Mouse (Mus musculus): ENCODE measurements around the gene Zfp280c.

Zfp280c gene

DNA sequence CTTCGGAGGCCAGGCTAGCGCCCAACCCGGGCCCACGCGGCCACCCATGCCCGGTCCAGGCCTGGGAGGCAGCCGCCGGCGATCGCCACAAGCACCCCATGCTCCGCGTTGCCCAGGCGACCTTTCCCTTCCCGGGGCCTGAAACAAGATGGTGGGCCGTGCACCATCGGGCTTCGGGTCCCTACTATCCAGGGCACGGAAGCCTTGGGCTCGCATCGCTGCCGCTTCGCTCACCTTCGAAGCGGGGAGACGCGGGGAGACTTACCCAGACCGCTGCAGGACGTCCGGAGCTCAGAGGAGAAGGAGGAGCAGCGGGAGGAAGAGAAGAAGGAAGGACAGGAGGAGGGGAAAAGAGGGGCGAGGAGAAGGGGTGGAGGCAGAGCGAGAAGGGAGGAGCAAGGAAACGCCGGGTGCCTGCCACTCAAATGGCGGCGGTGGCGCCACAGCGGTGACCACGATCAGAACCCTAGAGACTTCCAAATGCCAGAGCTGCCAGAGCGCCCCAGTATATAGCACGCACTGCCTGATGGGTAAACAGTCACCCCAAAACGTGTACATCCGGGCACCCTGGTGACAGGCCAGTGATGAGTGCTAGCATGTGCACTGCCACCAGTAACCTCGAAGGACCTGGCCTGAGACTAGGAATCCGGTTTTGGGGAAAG lies at the start of gene Zfp280c:
Gene Zfp280c, minus strand, starts transcription at position 406 of the 662 bp plus-strand sequence.
- DNase-seq (ENCODE audit: low read depth, low spot score) = peak; percentile 42

DNA sequence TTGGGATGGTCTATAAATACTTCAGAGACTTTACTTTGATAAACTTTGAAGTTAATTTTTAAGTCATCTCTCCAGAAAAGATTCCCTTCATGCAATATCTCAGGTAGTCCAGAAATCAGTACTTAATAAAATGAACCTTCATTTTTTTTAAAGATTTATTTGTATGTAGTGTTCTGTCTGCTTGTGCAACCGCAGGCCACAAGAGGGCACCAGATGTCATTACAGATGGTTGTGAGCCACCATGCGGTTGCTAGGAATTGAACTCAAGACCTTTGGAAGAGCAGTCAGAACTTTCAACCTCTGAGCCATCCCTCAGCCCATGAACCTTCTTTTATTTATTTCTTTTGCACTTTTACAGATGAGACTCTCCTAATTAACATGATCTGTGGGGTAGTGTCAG lies 42.7 kb upstream of the Zfp280c start:
- no peak for DNase-seq (ENCODE audit: low read depth, low spot score)

DNA sequence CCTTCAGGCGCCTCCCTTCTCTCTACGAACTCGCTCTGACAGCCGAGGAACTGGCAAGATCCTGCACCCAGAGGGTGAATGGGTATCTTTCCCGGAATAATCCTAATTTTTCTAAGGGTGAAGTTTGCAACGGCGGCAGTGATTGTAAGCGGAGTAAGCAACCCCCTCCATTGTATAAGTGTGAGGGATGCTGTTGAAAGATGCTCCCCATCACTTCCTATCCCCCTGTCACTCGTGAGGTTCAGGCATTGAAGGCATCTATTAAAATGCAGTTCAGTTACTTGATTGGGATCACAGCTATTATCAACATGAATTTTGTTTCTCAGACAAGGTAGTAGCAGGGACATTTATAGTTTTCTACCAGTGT lies 29.7 kb upstream of the Zfp280c start:
- no peak for DNase-seq (ENCODE audit: low read depth, low spot score)

DNA sequence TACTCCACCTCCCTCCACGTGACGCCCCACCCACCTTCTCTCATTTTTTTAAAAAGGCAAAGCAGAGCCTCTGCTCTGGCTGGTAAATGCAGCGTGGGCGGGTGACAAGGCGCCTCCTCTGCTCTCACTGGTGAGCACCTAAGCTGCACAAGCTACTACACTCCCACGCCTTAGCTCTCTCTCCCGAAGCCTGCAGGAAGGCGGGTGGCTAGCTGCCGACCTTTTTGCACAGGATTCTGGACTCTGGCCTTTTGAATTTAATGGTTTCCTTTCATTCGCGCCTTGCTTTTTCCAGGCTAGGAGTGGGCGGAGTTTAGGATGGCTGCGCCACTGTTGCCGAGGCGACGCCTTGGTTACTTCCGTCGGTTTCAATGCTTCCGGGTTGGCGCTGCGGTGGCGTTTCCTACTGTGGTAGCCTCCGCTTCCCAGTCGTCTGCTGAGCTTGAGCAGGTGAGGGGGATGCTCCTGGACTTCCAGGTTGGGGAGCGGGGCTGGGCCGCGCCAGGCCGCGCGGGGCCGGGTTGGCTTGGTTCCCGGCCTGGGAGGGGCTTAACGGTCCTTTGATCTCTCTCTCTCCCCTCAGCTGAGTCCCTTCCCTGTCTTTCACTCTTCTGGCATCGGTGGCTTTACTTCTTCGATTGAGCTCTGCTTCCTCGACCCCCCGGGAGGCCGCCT lies 29.2 kb upstream of the Zfp280c start, which contains the start of gene Slc25a14:
Gene Slc25a14, plus strand, starts transcription at position 35 of the 675 bp plus-strand sequence.
- DNase-seq (ENCODE audit: low read depth, low spot score) = peak; percentile 29

DNA sequence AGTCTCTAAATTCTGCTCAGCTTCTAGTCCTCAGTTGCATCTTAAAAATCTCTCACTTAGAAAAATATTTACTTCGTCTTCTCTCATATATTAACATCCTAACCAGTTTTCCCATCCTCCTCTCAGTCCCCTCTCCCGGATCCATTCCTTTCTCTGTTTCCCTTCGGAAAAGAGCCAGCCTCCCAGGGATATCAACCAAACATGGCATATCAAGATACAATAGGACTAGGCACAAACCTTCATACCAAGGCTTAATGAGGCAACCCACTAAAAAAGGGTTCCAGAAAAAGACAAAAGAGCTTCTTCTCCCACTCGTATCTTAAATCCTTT lies 28.7 kb upstream of the Zfp280c start:
- no peak for DNase-seq (ENCODE audit: low read depth, low spot score)

DNA sequence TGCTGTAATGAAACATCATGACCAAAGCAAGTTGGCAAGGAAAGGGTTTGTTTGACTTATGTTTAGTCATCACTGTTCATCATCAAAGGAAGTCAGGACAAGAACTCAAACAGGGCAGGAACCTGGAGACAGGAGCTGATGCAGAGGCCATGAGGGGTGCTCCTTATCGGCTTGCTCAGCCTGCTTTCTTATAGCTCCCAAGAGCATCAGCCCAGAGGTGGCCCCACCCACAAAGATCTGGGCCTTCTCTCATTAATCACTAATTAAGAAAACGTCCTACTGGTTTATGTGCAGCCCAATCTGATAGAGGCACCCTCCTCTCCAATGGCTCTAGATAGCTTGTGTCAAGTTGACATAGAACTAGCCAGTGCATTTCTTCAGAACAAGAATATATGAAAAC lies 10.6 kb upstream of the Zfp280c start:
- DNase-seq (ENCODE audit: low read depth, low spot score) = no peak

DNA sequence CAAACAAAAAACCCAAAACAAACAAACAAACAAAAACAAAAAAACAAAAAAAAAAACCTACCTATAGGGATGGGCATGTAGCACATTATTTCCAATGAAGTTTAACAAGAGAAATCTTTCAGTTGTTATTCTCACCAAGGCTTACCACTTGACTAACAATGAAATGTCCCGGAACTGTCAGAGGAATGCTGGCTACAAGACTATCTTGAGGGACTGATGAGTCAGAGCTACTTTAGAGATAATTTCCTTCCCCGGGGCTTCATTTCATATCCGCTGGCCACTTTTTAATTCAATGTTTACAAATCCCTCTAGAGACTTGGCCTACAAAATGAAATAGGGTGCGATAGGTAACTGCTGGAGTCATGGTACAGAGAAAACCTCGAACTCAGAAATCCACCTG lies 2.6 kb upstream of the Zfp280c start:
- no peak for DNase-seq (ENCODE audit: low read depth, low spot score)

DNA sequence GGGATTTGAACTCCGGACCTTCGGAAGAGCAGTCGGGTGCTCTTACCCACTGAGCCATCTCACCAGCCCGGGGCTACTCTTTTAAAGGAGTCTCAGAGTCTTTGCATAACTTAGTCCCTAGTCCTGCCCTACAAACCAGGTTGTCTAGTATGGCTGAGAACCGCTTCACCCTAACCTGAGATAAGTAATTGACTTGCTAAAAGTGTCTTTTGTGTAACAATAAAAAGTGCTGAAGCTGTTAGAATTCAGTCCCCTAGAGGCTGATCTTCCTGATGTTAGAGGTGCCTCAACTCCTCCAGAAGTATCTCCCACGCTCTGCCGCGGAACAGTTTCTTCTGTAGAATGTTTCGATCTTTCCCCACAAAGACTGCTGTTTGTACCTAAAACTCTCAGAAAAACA lies 1.7 kb upstream of the Zfp280c start:
- no peak for DNase-seq (ENCODE audit: low read depth, low spot score)

DNA sequence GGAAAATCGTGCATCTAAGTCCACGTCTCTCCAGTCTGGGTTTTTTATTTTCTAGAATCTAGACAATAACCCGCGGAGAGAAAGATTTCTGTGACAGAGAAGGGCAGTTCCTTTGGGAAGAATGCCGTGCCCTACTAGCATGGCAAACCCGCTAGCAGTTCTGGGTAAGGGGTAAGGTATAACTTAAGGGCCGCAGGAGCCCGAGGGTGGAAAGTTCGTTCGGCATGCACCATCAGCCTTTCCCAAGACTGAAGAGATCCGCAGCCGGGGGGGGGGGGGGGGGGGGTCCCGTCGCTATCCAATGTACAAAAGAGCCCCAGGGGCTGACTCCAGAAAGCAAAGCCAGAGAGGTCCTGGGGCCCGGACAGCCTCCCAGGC lies 594 bp downstream of the Zfp280c start:
- no peak for DNase-seq (ENCODE audit: low read depth, low spot score)

DNA sequence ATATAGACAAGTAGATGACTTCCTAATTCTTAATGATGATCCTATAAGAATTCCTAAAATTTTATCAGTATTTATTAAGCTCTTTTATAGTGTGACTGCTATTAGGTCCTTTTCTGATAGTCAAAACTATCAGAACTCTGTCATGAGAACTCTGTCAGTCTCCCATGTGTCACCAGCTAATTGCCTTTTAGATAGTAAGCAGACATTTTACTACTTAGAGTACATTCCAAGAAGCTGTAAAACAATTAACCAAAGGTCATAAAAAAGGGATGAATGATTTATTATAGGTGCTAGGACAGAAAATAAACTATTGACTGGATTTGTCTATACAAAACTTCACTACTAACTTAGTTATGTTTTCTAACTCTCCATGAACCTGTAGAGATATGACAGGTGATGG lies 11.0 kb downstream of the Zfp280c start:
- DNase-seq (ENCODE audit: low read depth, low spot score) = no peak

DNA sequence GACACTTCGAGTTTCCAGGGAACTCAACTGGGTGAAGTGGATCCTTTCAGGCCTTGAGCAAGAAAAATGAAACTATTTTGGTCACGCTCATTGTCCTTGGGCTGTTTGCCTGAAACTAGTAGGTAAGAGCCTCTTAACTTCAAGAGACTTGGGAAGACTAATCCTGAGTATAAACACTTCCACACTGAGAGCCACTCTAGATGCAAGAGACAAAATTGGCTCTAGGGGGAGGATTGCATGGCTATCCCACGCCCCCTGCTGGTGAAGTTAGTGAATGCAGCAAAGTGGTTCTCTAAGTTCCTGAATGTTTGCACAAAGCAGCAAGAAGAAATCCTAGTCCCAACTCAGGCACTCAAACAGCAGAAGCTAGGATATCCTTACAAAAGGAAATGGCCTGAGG lies 62.1 kb downstream of the Zfp280c start:
- peak; percentile 40 for DNase-seq (ENCODE audit: low read depth, low spot score)

DNA sequence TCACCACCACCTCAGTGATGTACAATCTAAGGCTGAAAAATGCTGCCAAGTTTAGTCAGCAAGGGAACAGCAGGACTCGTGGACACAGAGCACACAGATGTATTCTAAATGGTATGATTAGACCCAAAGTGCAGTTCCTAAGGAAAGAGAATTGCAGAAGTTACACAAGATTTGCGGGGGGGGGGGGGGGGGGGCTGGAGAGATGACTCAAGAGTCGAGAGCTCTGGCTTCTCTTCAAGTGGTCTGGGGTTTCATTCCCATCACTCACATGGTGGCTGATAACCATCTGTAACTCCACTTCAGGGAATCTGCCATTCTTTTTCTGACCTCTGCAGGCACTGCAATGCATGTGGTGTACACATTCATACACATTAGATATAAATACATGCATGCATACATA lies 67.9 kb downstream of the Zfp280c start:
- no peak for DNase-seq (ENCODE audit: low read depth, low spot score)

DNA sequence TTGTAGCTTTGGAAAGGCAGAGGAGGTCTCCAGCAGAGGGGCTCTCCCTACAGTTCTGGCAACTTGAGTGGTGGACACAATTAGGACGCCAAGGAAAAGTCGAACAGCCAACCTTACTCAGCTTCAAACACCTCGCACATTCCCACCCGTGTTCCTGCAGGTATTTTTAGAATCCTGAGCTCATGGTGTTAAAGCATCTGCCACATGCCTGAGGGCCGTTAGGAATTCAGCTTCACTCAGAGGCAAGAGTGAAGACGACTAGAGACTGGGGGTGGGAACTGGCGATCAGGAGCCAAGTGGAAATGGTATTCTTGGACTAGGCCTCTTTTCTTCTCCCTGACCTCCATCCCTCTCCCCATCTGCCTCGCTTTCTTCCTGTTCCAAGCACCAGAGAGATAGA lies 68.4 kb downstream of the Zfp280c start:
- DNase-seq (ENCODE audit: low read depth, low spot score) = no peak

DNA sequence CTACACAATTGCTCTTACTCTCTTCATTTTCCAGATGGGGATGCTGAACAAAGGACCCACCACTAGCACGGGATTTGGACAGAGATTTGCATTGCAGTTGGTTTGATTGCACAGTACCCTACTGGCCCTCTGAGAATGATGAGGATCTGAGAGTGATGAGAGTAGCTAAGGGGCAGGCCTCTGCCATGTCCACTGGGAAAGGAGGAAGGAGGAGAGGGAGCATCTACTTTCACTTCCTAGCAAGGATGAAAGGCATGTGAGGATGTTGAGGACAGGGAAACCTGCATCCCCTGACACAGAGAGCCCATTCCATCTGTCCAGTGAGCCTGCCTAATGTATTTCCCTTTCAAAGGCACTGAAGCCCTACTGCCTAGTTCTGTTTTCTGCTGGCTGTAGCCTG lies 69.0 kb downstream of the Zfp280c start:
- DNase-seq (ENCODE audit: low read depth, low spot score) = no peak

DNA sequence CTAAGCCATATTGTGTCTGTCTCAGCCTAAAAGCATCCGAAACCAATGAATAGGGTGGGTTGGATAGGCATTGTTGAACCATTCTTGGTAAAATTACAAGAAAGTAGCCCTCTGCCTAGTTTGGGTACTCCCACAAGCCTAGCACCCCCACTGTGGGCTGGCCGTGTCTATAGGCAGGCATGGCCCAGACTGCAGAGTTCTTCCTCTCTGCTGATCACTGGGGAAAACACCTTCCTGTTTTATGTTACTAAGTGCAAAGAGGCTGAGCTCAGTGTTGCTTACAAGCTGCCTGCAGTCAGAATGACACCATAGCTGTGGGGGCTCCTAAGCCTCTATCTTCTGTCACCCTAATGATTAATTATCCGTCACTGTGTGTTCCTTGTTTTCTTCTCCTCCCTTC lies 70.8 kb downstream of the Zfp280c start:
- no peak for DNase-seq (ENCODE audit: low read depth, low spot score)

DNA sequence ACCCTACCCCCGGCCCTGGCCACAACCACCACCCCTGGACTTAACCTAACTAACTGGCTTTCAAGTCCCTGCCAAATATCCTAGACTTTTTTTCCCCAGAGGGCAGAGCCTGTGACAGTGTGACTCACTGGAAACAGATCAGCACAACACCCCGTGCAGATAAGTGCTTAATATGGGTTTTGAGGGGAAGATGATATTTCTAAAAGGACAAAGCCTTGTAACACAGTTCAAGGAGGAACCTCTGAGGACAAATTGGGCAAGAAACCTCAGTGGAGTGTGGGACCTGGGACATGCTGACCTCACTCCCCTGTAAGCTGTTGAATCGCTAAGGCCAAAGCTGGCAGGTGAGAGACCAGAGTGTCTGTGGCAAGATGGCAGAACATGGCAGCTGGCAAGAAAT lies 72.7 kb downstream of the Zfp280c start:
- DNase-seq (ENCODE audit: low read depth, low spot score) = no peak

DNA sequence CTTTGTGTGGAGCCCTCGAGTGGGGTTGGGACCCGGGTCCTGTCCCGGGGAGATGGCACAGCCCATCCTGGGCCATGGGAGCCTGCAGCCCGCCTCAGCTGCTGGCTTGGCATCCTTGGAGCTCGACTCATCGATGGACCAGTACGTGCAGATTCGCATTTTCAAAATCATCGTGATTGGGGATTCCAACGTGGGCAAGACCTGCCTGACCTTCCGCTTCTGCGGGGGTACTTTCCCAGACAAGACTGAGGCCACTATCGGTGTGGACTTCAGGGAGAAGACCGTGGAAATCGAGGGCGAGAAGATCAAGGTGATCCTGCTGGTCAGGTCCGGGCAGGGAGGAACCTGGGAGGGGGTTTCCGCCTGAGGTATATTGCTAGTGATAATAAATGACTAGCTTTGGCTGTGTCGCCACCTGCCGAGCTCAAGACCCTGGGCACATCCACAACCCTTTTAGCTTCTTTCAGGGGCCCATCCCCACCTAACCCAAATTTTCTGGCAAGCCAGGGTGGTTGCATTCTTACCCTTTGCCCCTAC lies 74.7 kb downstream of the Zfp280c start:
- no peak for DNase-seq (ENCODE audit: low read depth, low spot score)

DNA sequence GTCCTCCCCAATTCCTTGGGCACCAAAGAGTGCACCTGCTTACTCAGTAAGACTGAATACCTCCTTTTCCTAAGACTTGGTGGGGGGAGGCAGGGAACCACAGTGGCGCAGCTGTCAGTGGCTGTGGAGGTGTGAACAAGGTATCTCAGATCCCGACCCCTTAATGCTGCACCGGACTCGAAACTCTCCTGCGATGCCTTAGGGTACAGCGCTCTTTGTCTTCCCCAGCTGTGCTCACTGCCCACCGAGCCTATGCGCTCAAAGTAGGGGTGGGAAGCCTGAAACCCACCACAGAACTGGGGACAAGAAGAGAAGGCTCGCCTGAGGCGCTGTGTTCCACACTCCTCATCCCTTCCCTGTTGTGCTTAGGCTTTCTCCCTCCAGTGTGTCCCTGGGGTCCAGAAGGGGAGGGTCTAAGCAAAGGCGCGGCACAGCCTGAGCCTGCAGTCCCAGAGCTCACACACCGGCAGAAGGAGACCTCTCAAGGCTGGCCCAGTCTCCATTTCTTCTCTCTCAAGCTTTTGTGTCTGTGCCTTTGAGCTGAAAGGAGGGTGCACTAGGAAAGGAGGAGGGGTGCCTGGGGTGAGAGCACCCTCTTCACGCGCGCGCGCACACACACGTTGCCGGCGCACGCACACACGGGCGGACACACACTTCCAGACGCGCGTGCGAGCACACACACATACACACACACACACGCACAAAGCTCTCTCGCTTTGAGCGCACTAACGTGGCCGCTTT lies 75.3 kb downstream of the Zfp280c start, which contains the start of gene Rab33a:
Gene Rab33a, plus strand, starts transcription at position 478 of the 741 bp plus-strand sequence.
- DNase-seq (ENCODE audit: low read depth, low spot score) = no peak

DNA sequence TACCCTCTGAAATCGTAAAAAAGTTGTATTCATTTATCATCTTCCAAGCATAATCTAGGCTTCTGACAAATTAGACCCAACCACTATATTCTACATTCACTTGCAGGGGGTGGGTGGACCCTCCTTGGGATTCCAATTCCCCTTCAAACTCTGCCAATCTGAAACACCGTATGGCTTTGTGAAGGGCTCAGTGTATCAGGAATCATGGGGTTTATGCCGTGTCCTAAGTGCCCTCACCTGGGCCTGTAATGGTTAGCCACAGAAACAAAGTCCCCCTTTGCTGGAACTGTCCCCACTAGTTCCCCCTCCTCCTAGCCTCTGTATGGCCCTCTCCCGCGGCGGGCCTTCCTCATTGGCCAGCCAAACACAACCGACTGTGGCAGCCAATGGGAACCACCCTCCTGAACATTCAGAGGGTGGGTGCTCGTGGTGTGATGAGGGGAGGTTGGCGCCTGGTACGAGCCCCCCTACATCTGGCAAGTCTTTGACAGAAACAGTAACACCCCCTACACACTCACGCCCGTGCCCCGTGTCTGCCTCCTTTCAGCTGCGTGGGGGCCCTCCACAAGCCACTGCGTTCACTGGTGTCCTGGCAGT lies 76.0 kb downstream of the Zfp280c start:
- DNase-seq (ENCODE audit: low read depth, low spot score) = no peak

DNA sequence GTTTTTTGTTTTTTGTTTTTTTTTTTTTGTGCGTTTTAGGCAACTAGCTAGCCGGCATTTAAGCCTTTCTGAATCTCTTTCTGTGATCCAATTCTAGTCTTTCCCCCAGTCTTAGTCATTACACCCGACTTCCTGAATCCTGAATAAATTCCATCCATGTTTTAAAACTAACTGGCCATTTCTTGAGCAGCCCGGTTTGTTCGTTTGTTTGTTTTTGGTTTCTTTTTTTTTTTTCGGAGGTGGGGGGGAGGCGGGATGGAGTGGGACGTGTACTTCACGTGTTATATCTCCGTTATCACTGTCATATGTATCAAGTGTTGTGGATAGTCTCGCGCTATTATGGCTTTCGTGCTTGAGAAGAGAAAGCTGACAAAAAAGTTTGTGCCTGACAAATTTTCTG lies 80.5 kb downstream of the Zfp280c start:
- DNase-seq (ENCODE audit: low read depth, low spot score) = no peak

DNA sequence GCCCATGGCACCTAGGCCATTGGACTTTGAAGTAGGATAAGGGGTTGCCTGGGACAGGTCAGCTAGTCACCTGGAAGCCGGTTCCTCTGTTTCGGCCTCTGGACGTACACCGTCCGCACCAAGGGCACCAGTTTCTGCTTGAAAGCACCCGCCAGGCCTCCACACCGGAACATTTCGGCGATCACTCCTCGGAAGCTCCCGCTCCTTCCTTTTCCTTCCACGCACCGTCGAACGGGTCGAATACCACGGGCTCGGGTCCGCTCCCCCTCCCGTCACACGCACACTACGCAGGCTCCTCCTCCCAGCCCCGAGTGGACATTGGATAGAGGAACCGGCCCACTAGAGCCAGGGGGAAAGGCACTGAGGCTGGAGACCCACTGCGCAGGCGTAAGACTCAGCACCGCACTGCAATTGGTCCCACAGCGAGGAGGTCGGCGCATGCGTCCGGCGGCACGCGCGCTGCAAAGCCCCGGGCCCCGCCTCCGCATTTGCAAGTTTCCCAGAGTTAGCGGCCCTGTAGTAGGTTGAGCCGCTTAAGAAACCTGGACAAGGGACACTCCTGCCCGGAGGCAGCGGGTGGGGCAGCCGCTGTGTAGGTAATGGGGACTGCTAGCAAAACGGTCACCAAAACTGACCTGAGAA lies 81.0 kb downstream of the Zfp280c start, which contains the start of gene Aifm1:
Gene Aifm1, minus strand, starts transcription at position 398 of the 642 bp plus-strand sequence.
- DNase-seq (ENCODE audit: low read depth, low spot score) = peak; percentile 84

DNA sequence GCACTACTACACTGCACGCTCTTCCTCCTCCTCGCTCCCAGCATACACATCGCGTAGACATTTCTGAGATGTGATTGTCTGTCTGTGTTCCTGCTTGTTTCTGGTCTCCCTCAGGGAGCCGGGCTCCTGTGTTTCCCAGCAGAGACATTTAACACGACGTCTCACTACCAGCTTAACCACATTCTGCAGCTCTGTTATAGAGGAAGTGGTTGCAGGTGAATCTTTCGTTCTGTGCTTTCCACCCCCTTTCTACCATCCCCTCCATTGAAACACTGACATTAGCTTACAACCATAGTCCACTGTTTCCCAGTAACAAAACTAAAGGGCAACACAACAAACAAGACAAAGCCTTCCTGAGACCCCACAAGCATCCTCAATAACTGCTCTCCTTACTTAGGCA lies 100.5 kb downstream of the Zfp280c start:
- DNase-seq (ENCODE audit: low read depth, low spot score) = no peak
